Mouse (Mus musculus) adrenal gland, adult (tissue): ENCODE results near the gene Smim17.
"Not testable (repeated sequence)": the region's sequence is repeated elsewhere in the genome, so short reads cannot be mapped to it uniquely, and the experiment has no call there.

Experiments
- DNase-seq, 2 experiments: peaks; one replicate each; pipeline ENCODE4 v3.0.0; 2022 to 2023; ENCODE audit warnings: low spot score in 1 of 2; ENCODE audit not compliant: inconsistent age in 2 of 2

Smim17 gene

DNA sequence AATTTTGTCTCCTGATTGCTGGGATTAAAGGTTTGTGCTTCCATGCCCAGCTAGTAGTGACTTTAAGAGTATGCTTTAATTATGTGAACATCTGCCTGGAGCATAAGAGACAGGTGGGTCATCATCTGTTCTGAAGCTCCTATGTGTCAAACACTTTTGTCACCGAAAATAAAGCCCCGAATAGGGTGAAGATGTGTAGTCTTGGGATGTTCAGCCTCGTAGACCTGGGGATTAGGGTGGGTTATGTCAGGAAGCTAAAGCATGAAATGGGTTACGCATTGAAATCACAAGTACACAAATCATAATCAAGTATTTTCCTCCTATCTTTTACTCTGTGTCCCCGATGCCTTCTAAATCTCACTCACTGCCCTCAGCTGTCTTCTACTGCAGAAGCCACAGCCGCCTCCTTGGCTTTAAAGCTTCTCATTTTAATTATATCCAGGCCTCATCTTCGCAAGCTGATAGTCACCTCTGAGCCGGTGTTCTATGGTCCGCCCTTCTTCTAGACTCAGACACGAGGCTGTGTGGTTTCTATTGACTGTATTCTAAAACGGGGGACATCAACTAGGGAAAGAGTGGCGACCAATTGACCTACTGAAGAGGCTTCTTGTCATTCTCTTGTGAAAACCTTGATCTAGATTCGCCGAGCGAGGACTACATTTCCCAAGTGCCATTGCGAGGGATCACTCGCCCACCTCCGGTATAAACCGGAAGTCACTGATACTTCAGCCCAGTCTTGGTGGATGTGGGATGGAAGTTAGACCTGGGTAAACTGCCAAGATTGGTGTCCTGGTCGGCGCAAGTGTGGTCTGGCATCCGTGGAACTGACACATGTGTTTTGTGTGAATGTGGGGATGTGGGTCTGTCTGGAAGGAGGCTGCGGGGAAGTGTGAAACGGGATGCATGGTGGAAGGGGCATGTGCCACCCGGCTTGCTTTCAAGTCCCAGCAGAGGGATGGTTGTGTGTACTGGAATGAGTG, at the start of gene Smim17:
Gene Smim17 (plus strand): TSS at position 720 of the 980 bp plus-strand sequence.
- peak; percentile 62 to 87 for DNase-seq

DNA sequence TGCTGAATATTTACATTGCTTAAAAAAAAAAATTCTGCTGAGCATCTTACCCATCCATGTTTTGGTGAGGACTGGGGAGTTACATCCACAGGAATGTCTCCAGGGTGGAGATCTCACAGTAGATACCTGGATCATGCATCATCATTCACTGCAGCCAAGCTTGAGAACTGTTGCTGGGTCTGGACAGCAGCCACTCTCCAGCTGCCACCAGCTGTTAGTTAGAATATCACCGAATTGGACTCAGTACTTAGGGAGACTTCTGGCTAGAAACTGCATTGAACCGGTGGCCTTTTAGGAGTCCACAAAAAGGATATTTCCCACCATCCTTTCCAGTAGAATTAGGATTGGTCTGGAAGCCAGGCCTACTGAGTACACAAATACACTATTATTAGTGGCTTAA, 40.4 kb upstream of the Smim17 start:
- DNase-seq: no peak

DNA sequence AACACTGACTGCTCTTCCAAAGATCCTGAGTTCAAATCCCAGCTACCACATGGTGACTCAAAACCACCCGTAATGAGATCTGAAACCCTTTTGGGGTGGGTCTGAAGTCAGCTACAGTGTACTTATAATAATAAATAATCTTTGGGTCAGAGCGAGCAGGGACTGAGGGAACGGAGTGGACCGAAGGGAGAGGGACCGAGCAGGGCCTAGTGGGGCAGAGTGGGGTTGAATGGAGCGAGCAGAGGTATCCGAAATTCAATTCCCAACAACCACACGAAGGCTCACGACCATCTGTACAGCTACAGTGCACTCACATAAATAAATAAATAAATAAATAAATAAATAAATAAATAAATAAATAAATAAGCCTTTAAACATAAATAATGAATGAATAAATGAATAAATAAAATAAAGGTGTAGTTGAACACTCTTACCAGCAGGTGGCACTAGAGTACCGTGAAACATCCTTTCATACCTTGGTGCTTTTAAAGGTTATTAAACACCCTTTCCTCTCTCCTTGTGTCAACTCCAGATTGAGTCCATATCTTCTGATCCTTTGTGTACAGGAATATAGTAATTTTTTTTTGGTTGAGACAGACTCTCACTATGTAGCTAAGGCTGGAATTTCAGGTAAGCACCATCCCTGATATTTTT, 39.5 kb upstream of the Smim17 start:
- DNase-seq: peak in 1 of 2 experiments; percentile 74

GRCm38 (mm10) chr7:6360477-6361060, 37.9 kb upstream of the Smim17 start:
- no peak for DNase-seq

- DNase-seq: no peak
Observed at GRCm38 (mm10) chr7:6361756-6362155, 36.8 kb upstream of the Smim17 start.

DNA sequence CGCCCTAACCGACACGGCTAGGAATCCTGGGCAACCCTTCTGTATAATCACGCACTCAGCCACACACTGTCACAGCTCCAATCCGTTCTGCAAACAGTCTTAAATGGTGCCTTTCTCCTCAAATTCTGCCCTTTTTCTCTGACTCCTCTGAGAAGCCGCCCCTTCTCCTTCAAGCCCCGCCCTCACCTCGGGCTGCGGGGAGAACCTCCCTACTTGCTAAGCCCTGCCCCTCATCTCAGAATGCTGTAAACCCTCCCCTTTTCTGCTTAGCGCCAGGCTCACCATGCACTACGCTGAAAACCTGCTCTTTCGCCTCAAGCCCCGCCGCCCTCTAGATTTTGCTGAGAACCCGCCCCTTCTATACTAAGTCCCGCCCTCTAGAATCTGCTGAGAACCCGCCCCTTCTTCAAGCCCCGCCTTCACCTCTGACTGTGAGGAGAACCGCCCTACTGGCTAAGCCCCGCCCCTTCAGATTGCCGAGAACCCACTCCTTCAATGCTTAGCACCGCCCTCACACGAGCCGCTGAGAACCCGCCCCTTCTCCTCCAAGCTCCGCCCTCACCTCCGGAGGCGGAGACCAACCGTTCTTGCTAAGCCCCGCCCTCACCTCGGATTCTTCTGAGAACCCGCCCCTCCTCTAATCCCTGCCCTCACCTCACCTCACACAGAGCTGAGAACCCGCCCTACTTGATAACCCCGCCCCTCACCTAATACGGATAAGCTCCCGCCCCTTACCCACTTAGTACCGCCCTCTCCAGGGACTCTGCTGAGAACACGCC, 36.1 kb upstream of the Smim17 start:
- DNase-seq: peak; percentile 99 to 100

DNA sequence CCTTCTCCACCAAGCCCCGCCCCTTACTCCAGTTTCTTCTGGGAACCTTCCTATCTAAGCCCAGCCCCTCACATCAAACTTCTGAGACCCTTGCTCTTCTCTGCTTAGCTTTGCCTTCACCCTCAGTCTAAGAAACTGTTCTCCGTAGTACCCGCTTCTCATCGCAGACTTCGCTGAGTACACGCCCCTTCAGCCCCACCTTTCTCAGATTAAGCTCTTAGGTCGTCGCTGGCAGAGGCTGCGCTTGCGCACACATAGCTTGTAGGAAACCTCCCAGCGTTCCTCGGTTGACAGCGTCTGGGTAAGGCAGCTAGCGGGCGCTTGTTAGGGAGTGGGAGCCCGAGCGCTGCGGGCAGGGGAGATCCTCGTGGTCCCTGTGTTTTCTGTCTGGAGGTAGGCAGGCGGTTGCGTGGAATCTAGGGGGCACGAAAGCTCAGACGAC, 35.4 kb upstream of the Smim17 start, which contains the start of gene Zfp78:
Gene Zfp78 (plus strand): TSS at position 234 of the 442 bp plus-strand sequence.
- DNase-seq: no peak

DNA sequence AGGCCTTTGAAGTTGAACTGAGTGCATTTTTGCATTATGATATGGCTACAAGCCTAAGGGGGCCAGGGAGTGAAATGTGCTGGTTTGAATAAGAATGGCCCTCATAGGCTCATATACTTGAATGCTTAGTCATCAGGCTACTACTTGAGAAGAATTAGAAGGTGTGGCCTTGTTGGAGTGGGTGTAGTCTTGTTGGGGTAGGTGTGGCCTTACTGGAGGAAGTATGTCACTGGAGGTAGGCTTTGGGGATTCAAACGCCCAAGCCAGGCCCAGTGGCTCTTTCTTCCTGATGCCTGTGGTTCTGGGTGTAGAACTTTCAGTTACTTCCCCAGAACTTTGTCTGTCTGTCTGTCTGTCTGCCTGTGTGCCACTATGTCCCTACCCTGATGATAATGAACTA, 33.8 kb upstream of the Smim17 start:
- DNase-seq: no peak

DNA sequence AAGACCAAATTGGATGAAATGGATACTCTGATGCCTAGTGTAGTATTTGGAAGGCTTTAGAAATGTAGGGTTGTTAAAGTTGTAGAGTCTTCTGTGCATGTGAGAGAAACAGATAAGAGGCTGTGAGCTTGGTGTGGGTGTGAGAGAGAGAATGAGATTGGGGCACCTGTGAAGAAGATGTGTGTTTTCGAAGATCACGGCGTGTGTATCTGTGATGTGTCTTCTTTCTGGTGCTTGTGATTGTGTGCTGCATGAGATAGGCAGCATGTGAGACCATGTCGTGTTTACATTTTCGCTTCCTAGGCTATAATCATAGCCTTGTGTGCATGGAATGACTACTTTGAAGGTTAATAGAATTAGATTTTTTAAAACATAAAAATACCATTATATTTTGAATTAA, 31.3 kb upstream of the Smim17 start:
- DNase-seq: no peak

DNA sequence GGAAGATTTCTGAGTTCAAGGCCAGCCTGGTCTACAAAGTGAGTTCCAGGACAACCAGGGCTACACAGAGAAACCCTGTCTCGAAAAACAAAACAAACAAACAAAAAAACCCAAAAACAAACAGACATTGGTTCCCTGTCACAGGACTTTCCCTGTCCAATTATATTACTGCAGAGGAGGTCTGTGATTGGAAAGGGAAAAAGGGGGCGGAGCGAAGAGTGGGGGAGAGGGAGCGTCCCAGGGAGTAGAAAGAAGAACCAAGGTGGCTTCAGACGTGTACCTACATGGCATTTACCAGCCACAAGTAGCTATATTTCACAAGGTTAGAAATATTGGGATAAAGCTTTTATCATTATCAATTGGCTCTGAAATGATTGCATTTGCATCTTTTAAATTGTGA, 30.4 kb upstream of the Smim17 start:
- not testable (repeated sequence) for DNase-seq

DNA sequence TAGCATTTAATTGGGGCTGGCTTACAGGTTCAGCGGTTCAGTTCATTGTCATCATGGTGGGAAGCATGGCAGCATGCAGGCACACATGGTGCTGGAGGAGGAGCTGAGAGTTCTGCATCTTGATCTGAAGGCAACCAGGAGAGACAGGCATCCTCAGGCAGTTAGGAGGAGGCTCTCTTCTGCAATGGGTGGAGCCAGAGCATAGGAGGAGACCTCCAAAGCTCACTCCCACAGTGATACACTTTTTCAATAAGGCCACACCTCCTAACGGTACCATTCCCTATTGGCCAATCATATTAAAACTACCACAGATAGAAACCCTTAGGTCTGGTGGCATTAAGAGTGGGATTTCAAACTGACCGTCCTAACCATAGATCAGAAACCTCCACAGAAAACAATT, 29.1 kb upstream of the Smim17 start:
- DNase-seq: no peak

DNA sequence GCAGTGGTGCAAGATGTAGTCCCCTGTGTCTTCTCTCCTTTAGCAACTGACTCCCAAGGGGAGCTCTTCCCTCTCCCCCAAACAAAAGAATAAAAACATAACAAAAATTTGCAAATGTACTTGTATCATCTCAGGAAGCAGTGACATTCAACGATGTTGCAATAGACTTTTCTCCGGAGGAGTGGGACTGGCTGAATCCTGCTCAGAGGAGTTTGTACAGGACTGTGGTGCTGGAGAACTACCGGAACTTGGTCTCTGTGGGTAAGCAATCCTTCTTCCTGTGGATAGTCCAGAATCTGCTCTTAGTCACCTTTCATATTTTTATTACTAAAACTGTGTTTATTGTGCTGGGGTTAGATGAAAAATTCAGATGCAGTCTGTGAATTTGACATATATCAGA, 25.5 kb upstream of the Smim17 start:
- no peak for DNase-seq

DNA sequence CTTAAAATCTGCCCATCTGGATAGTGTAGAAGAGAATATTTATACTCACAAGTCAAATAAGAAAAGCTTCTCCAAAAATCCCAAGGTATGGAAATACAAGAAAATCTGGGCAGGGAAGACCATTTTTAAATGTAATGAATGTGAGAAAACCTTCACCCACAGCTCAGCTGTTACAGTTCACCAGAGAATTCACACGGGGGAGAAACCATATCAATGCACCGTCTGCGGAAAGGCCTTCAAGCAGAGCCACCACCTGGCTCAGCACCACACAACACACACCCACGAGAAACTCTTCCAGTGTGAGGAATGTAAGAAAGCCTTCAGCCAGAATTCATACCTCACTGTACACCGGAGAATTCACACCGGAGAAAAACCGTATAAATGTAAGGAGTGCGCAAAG, 20.1 kb upstream of the Smim17 start:
- DNase-seq: no peak

DNA sequence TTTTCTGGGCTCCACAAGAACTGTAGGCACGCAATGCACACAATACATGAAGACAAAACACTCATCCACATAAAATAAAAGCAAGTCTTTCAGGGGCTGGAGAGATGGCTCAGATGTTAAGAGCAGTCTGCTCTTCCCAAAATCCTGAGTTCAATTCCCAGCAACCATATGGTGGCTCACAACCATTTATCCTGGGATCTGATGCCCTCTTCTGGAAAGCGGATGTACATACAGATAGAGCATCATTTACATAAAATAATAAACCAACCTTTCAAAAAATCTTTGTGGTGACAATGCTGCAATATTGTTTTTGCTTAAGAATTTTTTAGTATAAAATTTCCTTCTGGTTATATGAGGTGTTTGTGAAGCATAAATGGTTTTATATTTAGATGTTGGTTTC, 17.1 kb upstream of the Smim17 start:
- no peak for DNase-seq

DNA sequence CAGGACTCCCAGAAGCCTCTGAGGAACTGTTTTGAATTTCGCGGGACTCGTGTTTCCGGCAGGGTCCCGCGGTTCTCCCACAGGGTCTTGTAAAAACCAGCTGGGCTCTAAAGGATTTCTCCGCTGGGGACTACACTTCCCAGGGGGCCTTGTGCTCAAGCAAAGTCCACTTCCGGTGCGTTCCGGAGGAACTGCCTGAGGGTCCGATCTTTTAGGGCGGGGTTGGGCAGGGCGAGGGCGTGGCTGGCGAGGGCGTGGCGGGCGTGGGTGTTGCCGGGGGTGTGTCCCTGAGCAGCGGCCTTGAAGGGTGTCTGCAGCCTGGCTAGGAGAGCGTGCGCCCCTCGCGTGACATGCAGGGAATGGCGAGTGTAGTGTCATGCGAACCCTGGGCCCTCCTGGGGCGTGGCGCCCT, 15.5 kb upstream of the Smim17 start, which contains the start of gene Zfp28:
Gene Zfp28 (plus strand): TSS at position 252 of the 412 bp plus-strand sequence.
- peak; percentile 95 to 99 for DNase-seq

GRCm38 (mm10) chr7:6384011-6384410, 14.5 kb upstream of the Smim17 start:
- DNase-seq: no peak

DNA sequence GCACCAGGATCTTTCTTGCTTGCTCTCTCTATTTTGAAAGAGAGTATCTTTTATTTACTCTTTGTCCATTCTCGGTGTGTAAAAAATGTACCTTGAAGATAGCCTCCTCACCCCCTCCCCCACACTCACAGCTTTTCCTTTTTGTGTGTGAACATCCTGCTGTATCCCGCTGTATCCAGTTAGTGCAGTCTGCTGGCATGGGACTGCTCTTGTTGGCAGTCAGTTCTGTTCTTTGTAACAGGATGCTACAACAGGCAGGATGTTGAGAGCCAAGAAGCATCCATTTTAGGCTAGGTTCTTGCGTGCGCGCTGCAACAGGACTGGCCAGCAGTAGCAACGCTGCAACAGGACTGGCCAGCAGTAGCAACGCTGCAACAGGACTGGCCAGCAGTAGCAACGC, 11.5 kb upstream of the Smim17 start:
- DNase-seq: no peak

GRCm38 (mm10) chr7:6388971-6389370, 9.5 kb upstream of the Smim17 start:
- no peak for DNase-seq

DNA sequence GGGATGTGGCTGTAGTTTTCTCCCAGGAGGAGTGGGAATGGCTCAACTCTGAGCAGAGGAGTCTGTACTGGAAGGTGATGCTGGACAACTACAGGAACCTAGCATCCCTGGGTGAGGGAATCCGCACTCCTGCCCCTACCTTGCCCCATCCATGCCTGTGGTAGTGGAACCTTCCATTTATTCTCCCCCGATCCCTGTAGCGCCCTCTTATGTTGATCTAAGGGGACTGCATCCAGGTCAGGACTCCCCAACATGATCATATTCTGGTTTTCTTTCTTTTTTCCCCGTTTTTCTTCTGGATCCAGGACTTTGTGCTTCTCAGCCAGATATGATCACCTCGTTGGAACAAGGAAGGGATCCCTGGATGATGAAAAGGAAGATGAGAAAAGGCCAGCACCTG, 9.1 kb upstream of the Smim17 start:
- DNase-seq: no peak

GRCm38 (mm10) chr7:6410043-6410442, 11.5 kb downstream of the Smim17 start, which contains the start of gene Gm20715:
Gene Gm20715, plus strand, starts transcription at chr7:6410277.
- peak; percentile 92 to 97 for DNase-seq
